Mouse (Mus musculus) lung, postnatal 0 days (tissue): Measurements from ENCODE around the gene Npas3. TPM values are rescaled to one million over a fixed set of nuclear protein-coding genes. Genes with fewer than 3 reads are reported as not detected.

ENCODE experiments used
- ATAC-seq: fragments of 200-750 bp; cut with Nextera tagmentation; 2 replicates; pipeline ENCODE4 v1.8.0; 2017; ENCODE audit warnings: moderate library complexity
- DNase-seq: peaks from one replicate; pipeline ENCODE4 v3.0.0-alpha.2; 2016; ENCODE audit warnings: low spot score
- H3K27ac ChIP-seq: fragments of 300-500 bp; sonication (generic); 2 replicates; pipeline ENCODE4 v1.5.1; 2014; ENCODE audit warnings: antibody characterized with exemption, mild to moderate bottlenecking, low read length, mixed read lengths
- H3K27me3 ChIP-seq: fragments of 300-500 bp; sonication (generic); replicated peaks from 2 replicates; pipeline ENCODE4 v1.6.1; 2014; ENCODE audit warnings: low read length, mixed read lengths; ENCODE audit not compliant: insufficient read depth
- H3K36me3 ChIP-seq: fragments of 300-500 bp; sonication (generic); 2 replicates; pipeline ENCODE4 v1.6.1; 2014; ENCODE audit warnings: low read length, mixed read lengths; ENCODE audit not compliant: insufficient read depth
- H3K4me1 ChIP-seq: fragments of 300-500 bp; sonication (generic); 2 replicates; pipeline ENCODE4 v1.6.1; 2014; ENCODE audit warnings: antibody characterized with exemption, low read depth, low read length, mixed read lengths; ENCODE audit not compliant: insufficient read depth
- H3K4me2 ChIP-seq: fragments of 300-500 bp; sonication (generic); replicated peaks from 2 replicates; pipeline ENCODE4 v1.6.1; 2014; ENCODE audit warnings: low read depth, mild to moderate bottlenecking, low read length, moderate library complexity, mixed read lengths
- H3K4me3 ChIP-seq: fragments of 300-500 bp; sonication (generic); 2 replicates; pipeline ENCODE4 v1.5.1; 2014; ENCODE audit warnings: low read depth, low read length
- H3K9ac ChIP-seq: fragments of 300-500 bp; sonication (generic); replicated peaks from 2 replicates; pipeline ENCODE4 v1.6.1; 2014; ENCODE audit warnings: low read depth, mild to moderate bottlenecking
- H3K9me3 ChIP-seq: fragments of 300-500 bp; sonication (generic); 2 replicates; pipeline ENCODE4 v1.6.1; 2016; ENCODE audit warnings: low read length, mixed read lengths
- CTCF ChIP-seq: IDR thresholded peaks from 2 replicates; pipeline ENCODE4 v1.5.1; 2016; ENCODE audit warnings: antibody characterized with exemption, mild to moderate bottlenecking
- EP300 ChIP-seq: IDR thresholded peaks from 2 replicates; pipeline ENCODE4 v1.6.1; 2016; ENCODE audit warnings: antibody characterized with exemption, mild to moderate bottlenecking, control low read depth
- WGBS: fragments of 180-500 bp; shearing (Covaris S2); extraction: QIAGEN DNeasy Blood & Tissue Kit; methylation state at CpG from one replicate; pipeline ENCODE4 v1.1.7; 2014; 5-methylcytosine and 5-hydroxymethylcytosine counted together
- polyA plus RNA-seq: library from polyadenylated mRNA; unstranded; fragments of >200 nt; fragmentation: Nextera tagmentation; extraction: Ambion mirVana; gene quantifications from 2 replicates; pipeline ENCODE4 v1.2.1, GENCODE M21; 2015

The Npas3 gene
- polyA plus RNA-seq, 1 experiment from 2014 or later, result 0.17 TPM

- H3K4me3 ChIP-seq, result no peak overlapping the region
- H3K4me1 ChIP-seq, result no peaks in the 10 kb centered on the region
- no peak overlapping the region for H3K27ac ChIP-seq
- H3K9me3 ChIP-seq, result no peaks in the 10 kb centered on the region
- TF ChIP-seq CTCF, result no peak
- no peak for TF ChIP-seq EP300
- H3K9ac ChIP-seq, result no peak overlapping the region
- ATAC-seq, result no peak
- no peak overlapping the region for H3K4me2 ChIP-seq
- H3K27me3 ChIP-seq, result no peaks in the 10 kb centered on the region
- H3K36me3 ChIP-seq, result no peaks in the 10 kb centered on the region
- no peak for DNase-seq
Observed at GRCm38 (mm10) chr12:53467549-53467948, 219.1 kb downstream of the Npas3 start.

- Histone ChIP-seq H3K9ac (no peak overlapping the region), H3K27ac (no peak overlapping the region), H3K27me3 (no peaks in the 10 kb centered on the region), H3K4me1 (no peaks in the 10 kb centered on the region), H3K4me2 (no peak overlapping the region), H3K4me3 (no peak overlapping the region), H3K36me3 (no peaks in the 10 kb centered on the region), H3K9me3 (no peaks in the 10 kb centered on the region)
- DNase-seq (no peak), ATAC-seq (no peak)
- TF ChIP-seq CTCF (no peak), EP300 (no peak)
Observed at GRCm38 (mm10) chr12:53474486-53474885, 226.0 kb downstream of the Npas3 start.

- 79% methylated on average over 6 of the region's 6 CpGs for WGBS
- Histone ChIP-seq H3K4me2 (no peak overlapping the region), H3K9ac (no peak overlapping the region), H3K27ac (no peak overlapping the region), H3K4me3 (no peak overlapping the region), H3K27me3 (no peaks in the 10 kb centered on the region), H3K9me3 (no peaks in the 10 kb centered on the region), H3K4me1 (no peaks in the 10 kb centered on the region), H3K36me3 (no peaks in the 10 kb centered on the region)
- TF ChIP-seq CTCF (no peak), EP300 (no peak)
- no peak for DNase-seq
- no peak for ATAC-seq
Observed at GRCm38 (mm10) chr12:53484924-53485323, 236.4 kb downstream of the Npas3 start.

GRCm38 (mm10) chr12:53496386-53496785, 247.9 kb downstream of the Npas3 start:
- Histone ChIP-seq H3K4me3 (no peak overlapping the region), H3K27ac (no peak overlapping the region), H3K9ac (no peak overlapping the region), H3K9me3 (no peaks in the 10 kb centered on the region), H3K27me3 (no peaks in the 10 kb centered on the region), H3K36me3 (no peaks in the 10 kb centered on the region), H3K4me1 (no peaks in the 10 kb centered on the region), H3K4me2 (no peak overlapping the region)
- TF ChIP-seq EP300 (no peak), CTCF (no peak)
- ATAC-seq (no peak), DNase-seq (no peak)

- no peak overlapping the region for H3K4me2 ChIP-seq
- no peaks in the 10 kb centered on the region for H3K36me3 ChIP-seq
- no peak for DNase-seq
- H3K9me3 ChIP-seq, result no peaks in the 10 kb centered on the region
- H3K4me1 ChIP-seq, result no peaks in the 10 kb centered on the region
- no peak overlapping the region for H3K27ac ChIP-seq
- TF ChIP-seq EP300 (no peak), CTCF (no peak)
- H3K27me3 ChIP-seq, result no peaks in the 10 kb centered on the region
- no peak overlapping the region for H3K4me3 ChIP-seq
- H3K9ac ChIP-seq, result no peak overlapping the region
- ATAC-seq, result no peak
- WGBS, result 66% methylated on average over 4 of the region's 4 CpGs
Observed at GRCm38 (mm10) chr12:53514885-53515284, 266.4 kb downstream of the Npas3 start.

- H3K36me3 ChIP-seq, result no peaks in the 10 kb centered on the region
- DNase-seq (no peak), ATAC-seq (no peak)
- no peaks in the 10 kb centered on the region for H3K4me1 ChIP-seq
- H3K27me3 ChIP-seq, result no peaks in the 10 kb centered on the region
- 74% methylated on average over 4 of the region's 4 CpGs for WGBS
- no peak overlapping the region for H3K27ac ChIP-seq
- no peak for TF ChIP-seq EP300
- no peak for TF ChIP-seq CTCF
- no peak overlapping the region for H3K4me3 ChIP-seq
- H3K4me2 ChIP-seq, result no peak overlapping the region
- H3K9ac ChIP-seq, result no peak overlapping the region
- H3K9me3 ChIP-seq, result no peaks in the 10 kb centered on the region
Observed at GRCm38 (mm10) chr12:53519556-53519955, 271.1 kb downstream of the Npas3 start.

GRCm38 (mm10) chr12:53522631-53523030, 274.2 kb downstream of the Npas3 start:
- no peaks in the 10 kb centered on the region for H3K27me3 ChIP-seq
- TF ChIP-seq EP300 (no peak), CTCF (no peak)
- no peak overlapping the region for H3K4me2 ChIP-seq
- ATAC-seq (no peak), DNase-seq (no peak)
- H3K36me3 ChIP-seq, result no peaks in the 10 kb centered on the region
- no peak overlapping the region for H3K27ac ChIP-seq
- H3K9ac ChIP-seq, result no peak overlapping the region
- H3K9me3 ChIP-seq, result no peaks in the 10 kb centered on the region
- no peak overlapping the region for H3K4me3 ChIP-seq
- no peaks in the 10 kb centered on the region for H3K4me1 ChIP-seq
- WGBS, result 54% methylated on average over 5 of the region's 5 CpGs
